Mouse (Mus musculus) embryonic fibroblast, embryonic 13.5 days (primary cell): ENCODE measurements around the gene Ier5l. TPM values are rescaled to one million over a fixed set of nuclear protein-coding genes. Genes with fewer than 3 reads are reported as not detected.
A peak's percentile ranks its signal among the peaks of the same experiment; 100 is the strongest.

Experiments used
- H3K27ac ChIP-seq: 2 replicates; pipeline ENCODE4 v1.5.1; 2012; ENCODE audit warnings: low read length, control low read depth, inconsistent platforms; ENCODE audit not compliant: insufficient read depth
- H3K4me1 ChIP-seq: 2 replicates; pipeline ENCODE4 v1.6.1; 2011; ENCODE audit warnings: low read length; ENCODE audit not compliant: control insufficient read depth, insufficient read depth
- H3K4me3 ChIP-seq: 2 replicates; pipeline ENCODE4 v1.5.1; 2011; ENCODE audit warnings: mild to moderate bottlenecking, control low read depth, low read length; ENCODE audit not compliant: insufficient read depth
- CTCF ChIP-seq: IDR thresholded peaks from 2 replicates; pipeline ENCODE4 v1.5.1; 2011; ENCODE audit warnings: mild to moderate bottlenecking, control low read depth, low read length, moderate library complexity, borderline replicate concordance; ENCODE audit not compliant: insufficient read depth
- POLR2A ChIP-seq: IDR thresholded peaks from 2 replicates; pipeline ENCODE4 v1.6.1; 2011; ENCODE audit warnings: low read depth, mild to moderate bottlenecking, control low read depth, low read length, moderate library complexity
- polyA plus RNA-seq: library from polyadenylated mRNA; stranded (reverse); fragments of >200 nt; gene quantifications from 2 replicates; pipeline ENCODE4 v1.2.4, GENCODE M21; 2011; ENCODE audit warnings: low read depth; ENCODE audit not compliant: missing spikeins, insufficient read length

The Ier5l gene
- polyA plus RNA-seq, 1 experiment, result 18.1 TPM

DNA sequence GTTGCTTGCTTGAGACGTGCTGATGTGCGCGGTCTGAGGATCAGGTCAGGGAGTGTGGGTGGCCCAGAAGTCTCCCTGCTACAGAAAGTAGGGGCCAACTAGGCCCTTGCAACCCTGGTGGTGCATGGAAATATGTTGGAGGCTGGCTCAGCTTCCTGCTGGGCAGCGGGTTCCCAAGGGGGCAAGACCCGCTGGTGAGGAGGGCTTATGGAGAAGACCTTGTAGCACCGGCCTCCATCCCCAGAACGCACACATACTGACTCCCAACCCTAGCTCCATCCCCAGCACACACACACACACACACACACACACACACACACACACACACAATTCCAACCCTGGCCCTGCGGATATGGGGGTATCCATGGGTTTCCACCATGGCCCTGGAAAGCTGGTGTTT, 3.0 kb downstream of the Ier5l start:
- Histone ChIP-seq H3K27ac (peak overlapping the region; percentile 90), H3K4me1 (peaks cover 12% of the 10 kb centered on the region), H3K4me3 (0 out of 2 replicates have a peak overlapping the region, but pooled peaks have one; percentile 47)
- TF ChIP-seq CTCF (no peak), POLR2A (peak; percentile 70)

DNA sequence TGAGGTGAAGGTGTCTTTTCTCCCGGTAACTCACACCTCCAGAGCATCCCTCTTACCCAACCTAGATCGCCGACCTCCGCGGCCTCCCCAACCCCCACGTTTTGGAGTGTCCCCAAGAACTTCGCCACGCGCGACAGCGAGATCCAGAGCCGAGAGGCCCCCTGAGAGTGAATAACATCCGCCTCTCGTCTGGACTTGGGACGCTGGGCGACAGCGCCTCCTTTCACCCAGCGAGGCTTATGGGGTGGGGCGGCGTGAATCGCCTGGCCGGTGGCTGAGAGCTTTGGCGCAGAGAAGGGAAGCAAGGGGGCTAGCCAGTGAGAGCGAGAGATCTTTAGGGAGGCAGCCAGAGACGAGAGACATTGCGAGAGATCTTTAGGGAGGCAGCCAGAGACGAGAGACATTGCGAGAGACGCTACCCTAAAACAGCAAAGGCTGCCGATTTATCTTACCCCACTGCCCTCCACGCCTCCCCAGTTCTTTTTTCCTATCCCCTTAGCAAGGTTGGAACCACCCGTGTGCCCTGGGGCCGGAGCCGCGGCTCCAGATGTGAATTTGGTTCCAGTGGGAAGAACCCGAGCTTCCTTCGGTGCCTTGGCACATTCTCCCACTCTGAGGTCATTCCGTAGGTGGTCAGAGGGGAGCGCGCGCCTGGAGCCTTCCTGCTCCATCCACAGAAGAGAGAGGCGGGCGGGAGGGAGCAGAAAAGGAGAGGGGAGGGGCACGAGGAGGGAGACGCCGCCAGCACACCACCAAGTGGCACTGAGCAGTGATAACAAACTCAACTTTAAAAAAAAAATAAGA, 3.7 kb downstream of the Ier5l start:
- Histone ChIP-seq H3K27ac (peak overlapping the region; percentile 96), H3K4me3 (peak overlapping the region; percentile 41), H3K4me1 (peaks cover 12% of the 10 kb centered on the region)
- TF ChIP-seq POLR2A (peak; percentile 69), CTCF (0 out of 2 replicates have a peak, but pooled peaks have one; percentile 7)

DNA sequence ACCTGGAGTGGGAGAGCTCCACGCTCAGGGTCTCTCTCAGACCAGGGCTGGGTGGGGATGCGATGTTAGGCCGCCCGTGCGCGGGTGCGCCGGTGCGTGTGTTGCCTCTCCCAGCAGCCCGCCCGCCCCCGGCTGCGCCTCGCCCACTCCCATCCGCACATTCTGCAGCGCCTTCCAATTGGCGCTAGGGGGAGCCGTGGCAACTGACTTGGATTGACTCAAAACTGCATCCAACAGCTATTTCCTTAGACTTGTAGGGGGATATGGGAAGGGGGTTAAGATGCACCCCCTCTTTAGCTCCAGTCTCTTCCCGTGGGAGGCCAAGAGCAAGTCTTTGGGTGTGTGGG, 4.2 kb downstream of the Ier5l start:
- peak overlapping the region; percentile 96 for H3K27ac ChIP-seq
- H3K4me3 ChIP-seq, result peak overlapping the region; percentile 41
- H3K4me1 ChIP-seq, result peaks cover 12% of the 10 kb centered on the region
- peak; percentile 70; the same call in 1 of the 2 replicates for TF ChIP-seq CTCF
- no peak; the same call in none of the 2 replicates for TF ChIP-seq POLR2A

DNA sequence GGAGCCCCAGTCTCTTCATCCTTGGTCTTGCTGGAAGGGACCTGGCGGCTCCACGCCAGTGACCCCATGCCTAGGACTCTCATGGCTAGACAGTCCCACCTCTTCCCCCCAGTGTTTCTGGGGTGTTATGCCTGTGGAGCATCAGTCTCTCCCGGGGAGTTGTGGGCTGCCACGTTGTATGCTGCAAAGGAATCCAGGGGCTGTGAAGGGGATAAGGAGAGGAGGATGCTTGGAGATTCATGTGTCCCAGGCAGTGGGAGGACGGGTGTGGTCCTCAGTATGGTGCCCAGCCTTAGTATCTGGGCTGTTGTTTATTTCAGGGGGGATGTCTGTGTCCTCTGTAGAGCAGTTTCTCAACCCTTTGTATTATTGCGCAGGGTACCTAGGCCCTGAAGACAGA, 5.0 kb downstream of the Ier5l start:
- Histone ChIP-seq H3K4me3 (no peak overlapping the region), H3K27ac (peak overlapping the region; percentile 11; the same call in 1 of the 2 replicates), H3K4me1 (peaks cover 12% of the 10 kb centered on the region)
- TF ChIP-seq POLR2A (0 out of 2 replicates have a peak, but pooled peaks have one; percentile 35), CTCF (no peak)

DNA sequence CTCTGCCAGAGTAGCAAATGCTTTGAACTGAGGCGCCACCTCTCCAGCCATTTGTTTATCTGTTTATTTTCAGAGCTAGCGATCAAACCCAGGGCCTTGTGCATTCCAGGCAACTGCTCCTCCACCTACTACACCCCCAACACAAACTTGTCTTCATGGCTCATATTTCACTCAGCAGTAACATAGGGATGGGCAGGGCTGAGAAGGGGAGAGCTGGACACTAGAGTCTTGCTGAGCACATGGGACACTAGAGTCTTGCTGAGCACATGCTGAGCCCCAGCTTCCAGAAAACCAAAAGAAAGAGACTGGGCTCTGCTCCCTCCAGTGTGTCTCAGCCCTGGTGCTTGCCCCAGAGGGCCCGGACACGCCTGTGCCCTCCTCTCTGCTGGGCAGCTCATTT, 7.2 kb downstream of the Ier5l start:
- Histone ChIP-seq H3K4me1 (peaks cover 18% of the 10 kb centered on the region), H3K4me3 (no peak overlapping the region), H3K27ac (peak overlapping the region; percentile 2; the same call in 1 of the 2 replicates)
- TF ChIP-seq CTCF (no peak), POLR2A (no peak; the same call in 1 of the 2 replicates)

DNA sequence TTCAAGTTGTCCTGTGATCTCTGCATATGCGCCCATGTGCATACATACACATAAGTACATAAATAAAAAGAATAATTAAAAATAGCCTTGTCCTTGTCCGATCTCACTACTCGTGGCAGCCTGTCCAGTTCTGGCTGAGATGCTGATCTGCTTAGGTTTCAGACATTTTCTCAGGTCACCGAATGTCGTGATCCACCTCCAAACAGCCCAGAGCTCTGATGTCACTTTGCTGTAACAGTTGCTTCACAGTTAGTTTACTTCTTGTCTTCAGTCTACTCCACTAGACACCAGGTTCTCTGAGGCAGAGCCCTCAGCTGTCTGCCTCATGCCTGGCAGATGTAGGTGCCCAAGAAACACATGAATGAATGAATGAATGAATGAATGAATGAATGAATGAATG, 9.6 kb downstream of the Ier5l start:
- TF ChIP-seq POLR2A, result no peak
- no peak for TF ChIP-seq CTCF

DNA sequence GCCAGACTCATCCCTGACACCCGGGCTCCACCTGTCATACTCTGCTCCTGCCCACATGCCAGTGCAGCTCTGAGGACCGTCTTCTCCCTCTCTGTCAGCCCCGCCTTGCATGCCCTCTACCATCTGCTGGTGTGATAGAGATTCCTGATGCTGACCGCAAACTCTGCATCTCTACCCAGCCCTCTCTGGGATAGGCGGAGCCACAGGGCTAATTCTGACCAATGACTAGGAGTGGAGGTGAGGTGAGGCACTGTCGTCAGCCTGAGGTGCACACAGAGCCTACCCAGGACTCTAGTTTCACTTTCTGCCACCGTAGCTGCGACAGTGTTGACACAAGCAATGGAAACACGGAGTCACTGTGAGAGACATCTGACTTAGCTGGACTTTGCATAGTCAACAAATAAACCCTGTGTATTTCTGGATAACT, 10.1 kb downstream of the Ier5l start:
- no peak for TF ChIP-seq CTCF
- TF ChIP-seq POLR2A, result peak; percentile 82
- H3K27ac ChIP-seq, result peak overlapping the region; percentile 22
- H3K4me3 ChIP-seq, result peak overlapping the region; percentile 21; the same call in 1 of the 2 replicates
- H3K4me1 ChIP-seq, result peaks cover 14% of the 10 kb centered on the region

More for the DNA sequence above, 9.6 kb downstream of the Ier5l start:
- Histone ChIP-seq H3K4me3 (peak overlapping the region; percentile 21; the same call in 1 of the 2 replicates), H3K27ac (peak overlapping the region; percentile 19; the same call in 1 of the 2 replicates), H3K4me1 (peaks cover 18% of the 10 kb centered on the region)

DNA sequence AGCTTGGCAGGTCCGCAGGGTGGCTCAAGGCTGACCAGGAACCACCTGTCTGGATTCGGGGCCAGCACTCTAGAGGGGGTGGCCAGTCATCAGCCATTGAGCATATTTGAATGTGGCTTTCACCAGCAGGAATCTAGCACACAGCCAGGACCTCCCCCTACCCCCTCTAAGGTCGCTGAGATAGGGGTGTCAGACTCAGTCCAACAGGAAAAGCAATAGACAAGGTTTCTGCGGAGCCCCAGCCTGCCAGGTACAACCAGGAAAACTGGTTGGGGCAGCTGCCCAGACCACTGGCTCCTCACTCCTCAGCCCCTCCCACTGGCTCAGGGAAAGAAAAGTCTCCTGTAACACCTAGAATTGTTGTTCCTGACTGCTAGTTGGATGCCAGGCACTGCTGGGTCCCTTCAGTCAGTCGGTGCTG, 10.7 kb downstream of the Ier5l start:
- H3K27ac ChIP-seq, result peak overlapping the region; percentile 22

DNA sequence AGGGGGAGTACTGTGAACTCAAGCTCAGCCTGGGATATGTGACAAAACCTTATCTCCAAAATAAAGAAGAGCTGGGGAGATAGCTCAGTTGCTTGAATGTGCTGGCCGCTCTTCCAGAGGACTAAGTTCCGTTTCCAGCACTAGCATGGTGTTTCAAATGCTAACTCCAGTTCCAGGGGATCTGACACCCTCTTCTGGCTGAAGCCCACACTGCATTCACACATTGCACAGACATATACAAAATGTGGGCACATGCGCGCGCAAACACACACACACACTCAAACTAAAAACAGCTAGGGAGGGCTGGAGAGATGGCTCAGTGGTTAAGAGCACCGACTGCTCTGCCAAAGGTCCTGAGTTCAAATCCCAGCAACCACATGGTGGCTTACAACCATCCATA, 14.8 kb downstream of the Ier5l start:
- H3K27ac ChIP-seq, result no peak overlapping the region
- H3K4me1 ChIP-seq, result peaks cover 6% of the 10 kb centered on the region
- TF ChIP-seq POLR2A (no peak), CTCF (no peak)
- no peak overlapping the region for H3K4me3 ChIP-seq

More for the DNA sequence above, 10.7 kb downstream of the Ier5l start:
- Histone ChIP-seq H3K4me3 (no peak overlapping the region), H3K4me1 (peaks cover 10% of the 10 kb centered on the region)
- no peak for TF ChIP-seq POLR2A
- TF ChIP-seq CTCF, result no peak

DNA sequence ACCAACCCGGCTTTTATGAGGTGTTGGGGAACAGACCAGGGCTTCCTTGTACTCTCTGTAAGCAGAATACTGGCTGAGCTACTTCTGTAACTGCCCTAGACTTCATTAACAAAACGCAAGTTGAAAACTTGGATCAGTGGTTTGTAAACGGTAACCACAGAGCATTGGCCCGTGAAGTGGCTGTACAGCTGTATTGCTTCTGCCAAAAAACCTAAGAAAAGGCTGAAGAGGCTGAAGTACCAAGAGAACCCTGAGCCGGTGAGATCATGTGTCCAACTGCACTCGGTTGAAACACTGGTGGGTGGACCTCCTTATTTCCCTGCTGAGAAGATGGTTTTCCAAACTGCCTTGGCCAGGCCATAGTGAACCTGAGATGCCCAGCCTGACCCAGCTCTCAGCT, 15.7 kb downstream of the Ier5l start:
- Histone ChIP-seq H3K4me3 (no peak overlapping the region), H3K27ac (no peak overlapping the region), H3K4me1 (peaks cover 4% of the 10 kb centered on the region; the same call in 1 of the 2 replicates)
- TF ChIP-seq CTCF, result no peak
- no peak for TF ChIP-seq POLR2A
